Mouse (Mus musculus): ENCODE data around the gene 4930432M17Rik. TPM values are rescaled to one million over a fixed set of nuclear protein-coding genes. Genes with fewer than 3 reads are reported as not detected.

The 4930432M17Rik gene
- total RNA-seq, 4 experiments from 2014 or later: not detected

DNA sequence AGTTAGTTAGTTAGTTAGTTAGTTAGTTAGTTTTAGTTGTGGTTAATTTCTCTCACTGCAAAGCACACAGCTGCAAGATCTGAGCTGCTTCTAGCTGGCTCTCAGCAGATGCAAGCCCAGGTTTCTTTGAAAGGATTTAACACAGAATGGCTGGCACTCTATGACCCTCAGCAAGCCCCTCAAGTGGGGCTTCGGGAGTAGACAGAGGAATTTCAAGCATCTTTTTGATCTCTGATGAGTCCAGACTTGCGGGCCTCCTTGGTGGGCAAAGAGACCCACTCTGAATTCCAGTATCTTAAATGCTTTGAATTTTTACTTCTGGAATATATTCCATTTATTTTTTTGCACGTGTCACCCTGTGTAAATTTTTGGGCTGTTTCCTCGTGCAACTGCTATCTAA is 8.4 kb downstream of the 4930432M17Rik start:
- no peak for DNase-seq

DNA sequence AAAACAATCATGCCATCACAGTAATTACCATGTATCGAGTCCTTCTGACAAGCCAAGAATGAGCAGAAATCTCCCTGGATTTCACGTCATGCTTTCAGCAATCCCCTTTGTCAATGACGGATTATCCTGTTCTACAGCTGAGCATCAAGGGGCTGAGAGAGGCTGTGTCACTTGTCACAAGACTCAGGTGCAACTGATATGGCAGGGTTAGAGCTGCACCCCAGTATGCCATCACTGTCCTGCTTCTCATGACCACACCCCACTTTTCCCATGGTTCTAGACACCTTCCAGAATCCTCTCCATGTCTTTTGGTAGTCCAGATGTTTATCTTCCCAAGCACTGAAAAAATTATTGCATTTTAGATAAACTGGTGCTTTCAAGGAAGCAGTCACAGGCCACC is 8.9 kb downstream of the 4930432M17Rik start:
- DNase-seq: no peak

DNA sequence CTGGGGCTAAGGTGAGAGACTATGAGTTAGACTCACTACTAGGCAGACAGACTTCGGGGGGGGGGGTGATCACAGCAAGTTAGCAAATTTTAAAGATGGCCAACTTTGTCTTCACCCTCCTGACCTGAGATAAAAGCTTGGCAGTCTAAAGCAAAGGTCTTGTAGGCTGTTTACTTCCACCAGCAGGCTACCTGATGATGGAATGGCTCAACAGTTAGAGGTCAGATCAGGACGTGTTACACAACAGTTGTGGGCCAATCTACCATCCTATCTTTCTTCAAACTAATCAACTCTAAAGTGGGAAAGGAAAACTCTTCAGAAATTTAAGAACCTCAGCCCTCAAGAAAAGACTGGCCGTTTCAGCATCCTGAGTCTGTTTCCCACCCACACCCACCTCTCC is 9.6 kb downstream of the 4930432M17Rik start:
- DNase-seq: no peak

DNA sequence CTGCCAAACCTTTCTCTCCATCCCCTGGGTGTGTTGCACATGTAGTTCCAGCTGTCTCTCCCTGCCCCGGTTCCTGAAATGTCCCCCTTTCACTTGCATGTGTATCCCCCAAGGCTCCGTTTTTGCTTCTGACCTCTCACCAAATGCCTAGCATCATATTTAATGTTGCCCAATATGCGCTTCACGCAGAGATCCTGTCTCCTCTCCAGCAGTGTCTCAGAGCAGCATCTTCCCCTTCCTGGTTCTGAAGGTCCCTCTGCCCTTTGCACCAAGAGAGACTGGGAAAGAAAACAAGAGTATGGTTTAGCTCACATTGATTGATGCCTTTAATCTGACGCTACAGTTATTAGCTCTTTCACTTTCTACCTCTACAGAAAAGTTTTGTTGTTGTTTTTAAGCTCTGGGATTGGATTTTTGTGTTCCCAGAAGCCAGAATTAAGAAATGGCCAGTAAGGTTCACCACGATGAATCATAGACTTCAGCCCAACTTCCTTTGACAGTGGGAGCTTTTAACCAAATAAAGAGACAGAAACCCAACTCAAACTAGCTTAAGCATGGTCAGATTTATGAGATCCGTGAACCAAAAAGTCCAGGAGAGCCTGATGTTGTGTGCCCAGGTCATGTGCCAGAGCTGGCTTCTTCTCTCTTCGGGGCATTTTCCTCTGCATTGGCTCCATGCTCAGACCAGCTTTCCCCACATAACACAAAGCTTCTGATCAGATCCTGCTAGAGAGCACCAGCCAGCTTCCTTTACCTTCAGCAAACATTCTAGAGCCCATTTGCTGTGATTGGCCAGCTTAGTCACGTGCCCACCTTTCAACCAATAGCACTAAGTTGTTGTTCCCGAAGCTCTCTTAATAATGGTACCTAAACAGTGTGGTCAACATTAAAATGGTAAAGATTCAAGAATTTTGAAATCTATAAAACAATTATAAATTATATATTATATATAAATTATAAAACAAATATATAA is 12.2 kb downstream of the 4930432M17Rik start:
- DNase-seq: no peak

DNA sequence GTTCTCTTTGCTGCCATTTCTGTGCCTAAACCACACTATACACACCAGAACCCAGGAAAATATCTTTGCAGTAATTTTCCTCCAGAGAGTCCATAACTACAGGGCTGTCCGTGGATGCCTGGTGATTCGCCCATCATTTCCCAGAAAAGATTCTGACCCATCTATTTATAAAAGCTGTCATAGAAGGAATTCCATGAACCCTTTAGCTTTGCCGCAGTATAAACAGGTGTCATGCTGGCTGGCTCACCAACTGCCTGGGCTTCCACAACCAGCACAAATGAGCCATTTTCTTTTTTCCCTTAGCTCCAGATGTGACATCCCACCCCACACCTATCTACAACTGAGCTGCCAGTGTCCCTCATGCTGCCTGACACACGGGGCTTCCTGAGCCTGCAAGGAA is 14.0 kb downstream of the 4930432M17Rik start:
- no peak for DNase-seq

DNA sequence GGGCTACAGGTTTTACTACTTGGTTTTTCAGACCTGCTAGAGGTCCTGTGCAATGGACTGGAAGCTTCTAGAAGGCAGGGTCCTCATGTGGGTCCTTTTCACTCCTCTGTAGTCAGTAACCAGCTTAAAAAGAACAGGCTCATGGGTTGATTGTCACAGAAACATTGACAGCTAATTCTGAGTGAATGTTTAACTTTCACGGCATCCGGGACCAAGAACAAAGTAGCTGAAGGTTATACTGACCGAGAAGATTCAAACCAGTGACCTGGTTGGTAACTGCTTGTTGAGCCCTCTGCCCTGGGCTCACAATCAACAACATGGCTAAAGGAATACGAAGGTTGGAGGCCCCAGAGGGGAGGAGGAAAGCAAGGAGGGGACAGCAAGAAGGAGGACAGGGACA is 14.4 kb downstream of the 4930432M17Rik start:
- DNase-seq: no peak

DNA sequence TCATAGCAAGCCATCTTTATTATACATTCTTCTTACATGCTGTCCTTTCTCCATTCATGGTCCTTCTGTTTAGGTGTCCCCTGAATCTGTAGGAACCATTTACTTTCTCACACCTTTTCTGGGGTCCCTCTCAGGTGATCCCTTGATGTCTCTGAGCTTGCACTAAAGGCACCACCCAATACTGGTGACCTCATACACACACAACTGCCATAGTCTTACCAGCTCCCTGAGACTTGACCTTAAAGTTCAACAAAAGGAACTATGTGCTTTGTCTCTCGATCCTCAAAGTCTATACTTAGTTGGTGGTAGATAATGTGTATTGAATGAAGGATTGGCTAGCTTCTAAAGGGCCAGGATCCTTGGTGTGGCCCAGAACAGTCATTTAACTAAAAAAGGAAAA is 15.4 kb downstream of the 4930432M17Rik start:
- no peak for DNase-seq

DNA sequence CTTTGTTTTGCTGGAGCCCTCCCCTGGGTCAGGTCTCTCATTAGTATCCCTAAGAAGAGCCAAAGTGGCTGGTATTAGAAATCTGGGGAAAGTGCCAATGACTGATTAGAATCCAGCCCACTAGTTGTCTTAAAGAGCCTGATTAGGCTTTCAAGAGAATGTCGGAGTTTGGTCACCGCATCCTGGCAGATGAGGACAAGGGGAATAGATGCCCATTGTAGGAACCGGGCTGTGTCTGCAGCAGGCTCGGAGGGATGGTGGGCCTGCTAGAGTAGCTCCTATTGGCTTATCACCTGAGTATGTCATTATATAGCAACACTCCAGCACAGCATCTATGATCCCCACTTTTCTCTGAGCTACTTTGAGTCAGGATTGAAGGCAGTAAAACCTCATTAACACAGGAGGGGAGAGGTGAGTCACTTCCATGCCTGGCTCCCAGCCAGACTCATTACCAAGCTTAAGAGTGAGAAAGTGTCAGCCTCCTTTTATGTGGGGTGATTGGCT is 15.9 kb downstream of the 4930432M17Rik start:
- DNase-seq: no peak

DNA sequence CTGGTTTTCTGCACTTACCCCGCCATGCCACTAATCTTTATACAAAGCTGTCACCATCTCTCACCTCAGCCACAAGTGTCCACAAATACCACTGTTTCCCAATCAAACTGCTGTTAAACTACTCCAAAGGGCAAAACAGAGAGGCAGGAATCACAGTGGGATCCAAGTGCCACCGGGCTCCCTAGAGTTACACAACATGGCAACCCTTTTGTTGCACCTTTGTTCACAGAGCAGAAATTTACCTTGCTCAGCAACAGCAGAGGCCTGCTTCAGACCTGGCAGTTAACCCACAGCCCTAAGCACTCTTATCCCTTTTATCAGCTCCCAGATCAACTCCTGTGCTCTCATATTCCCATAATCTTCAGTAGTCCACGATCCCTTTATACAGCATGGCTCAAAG is 17.2 kb downstream of the 4930432M17Rik start:
- DNase-seq: no peak

DNA sequence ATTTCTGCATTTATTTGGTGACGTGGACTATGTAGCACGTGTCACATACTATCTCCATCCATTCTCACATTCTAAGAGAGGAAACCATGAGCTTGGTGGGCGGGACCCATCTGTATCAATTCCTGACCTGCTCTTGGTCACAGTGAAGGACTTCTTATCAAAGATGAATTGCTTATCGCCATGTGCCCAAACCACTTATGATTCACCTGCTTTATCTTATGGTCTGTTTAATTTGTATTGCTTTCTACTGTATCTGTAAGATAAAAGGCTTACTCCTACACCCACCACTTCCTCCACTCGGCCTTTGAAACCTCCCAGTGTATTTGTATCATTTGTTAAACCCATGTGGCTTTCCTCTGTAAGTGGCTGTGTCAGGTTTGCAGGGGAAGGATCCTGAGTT is 18.5 kb downstream of the 4930432M17Rik start:
- DNase-seq: no peak

DNA sequence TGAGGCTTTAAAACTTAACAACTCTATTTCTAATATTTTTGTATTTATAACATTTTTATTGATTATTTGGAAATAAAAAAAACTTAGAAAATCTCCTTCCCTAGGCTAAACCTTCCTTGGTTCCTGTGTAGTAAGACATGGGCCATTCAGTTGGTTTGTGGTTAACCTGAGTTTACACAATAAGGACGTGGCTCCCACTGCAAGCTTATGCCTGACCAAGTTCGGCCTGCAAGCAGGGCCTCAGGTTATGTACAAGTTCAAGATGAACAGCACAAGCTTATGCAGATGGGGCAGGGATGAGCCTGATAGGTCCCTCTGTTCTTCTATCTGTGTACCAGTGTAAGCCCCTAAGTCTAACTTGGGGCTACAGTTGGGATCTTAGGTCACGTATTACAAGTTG is 19.1 kb downstream of the 4930432M17Rik start:
- DNase-seq: no peak

DNA sequence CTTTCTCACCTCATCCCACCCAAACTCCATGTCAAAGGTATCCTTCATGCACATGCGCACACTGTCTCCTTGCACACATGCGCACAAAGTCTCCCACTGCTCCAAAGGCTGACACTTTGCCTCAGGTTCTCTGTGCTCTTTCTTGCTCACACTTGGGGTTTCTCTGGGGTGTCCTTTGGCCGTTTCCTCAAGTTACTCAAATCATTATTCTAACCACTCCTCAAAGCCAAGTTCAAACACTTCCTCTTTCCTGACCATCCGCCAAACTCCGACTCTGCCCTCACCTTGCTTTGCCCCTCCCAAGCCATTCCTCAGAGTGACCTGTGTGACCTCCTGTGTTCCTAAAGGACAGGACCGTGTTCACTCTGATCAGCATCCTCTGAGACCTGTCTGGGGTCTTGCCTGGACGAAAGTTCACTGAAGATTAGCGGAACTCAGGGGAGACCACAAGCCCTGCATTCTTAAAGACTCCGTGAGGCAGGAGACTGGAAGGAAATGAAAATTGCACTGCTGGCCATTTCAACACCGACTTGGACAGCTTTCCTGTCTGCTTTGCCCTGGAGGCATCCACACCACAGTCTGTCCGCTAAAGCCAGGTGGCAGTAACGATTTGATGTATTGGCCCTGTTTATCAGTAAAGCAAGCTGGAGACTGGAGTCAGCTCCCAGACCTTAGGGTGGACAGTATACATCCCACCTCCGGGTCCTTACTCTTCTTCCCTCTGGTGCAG is 22.6 kb downstream of the 4930432M17Rik start:
- DNase-seq: no peak

DNA sequence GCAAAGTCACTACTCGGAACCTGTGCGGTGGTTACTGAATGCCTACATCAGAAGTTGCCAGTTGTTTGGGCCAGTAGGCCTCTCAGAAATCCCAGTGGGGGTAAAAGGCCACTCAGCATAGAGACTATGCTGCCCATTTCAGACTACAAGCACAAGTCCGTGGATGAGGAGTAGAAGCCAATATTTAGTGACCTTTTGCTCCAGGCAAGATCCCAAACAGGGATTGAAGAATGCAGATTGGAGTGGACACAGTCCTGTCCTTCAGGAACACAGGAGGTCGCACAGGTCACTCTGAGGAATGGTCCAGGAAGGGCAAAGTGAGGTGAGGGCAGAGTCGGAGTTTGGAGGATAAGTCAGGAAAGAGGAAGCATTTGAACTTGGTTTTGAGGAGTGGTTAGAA is 23.2 kb downstream of the 4930432M17Rik start:
- no peak for DNase-seq

DNA sequence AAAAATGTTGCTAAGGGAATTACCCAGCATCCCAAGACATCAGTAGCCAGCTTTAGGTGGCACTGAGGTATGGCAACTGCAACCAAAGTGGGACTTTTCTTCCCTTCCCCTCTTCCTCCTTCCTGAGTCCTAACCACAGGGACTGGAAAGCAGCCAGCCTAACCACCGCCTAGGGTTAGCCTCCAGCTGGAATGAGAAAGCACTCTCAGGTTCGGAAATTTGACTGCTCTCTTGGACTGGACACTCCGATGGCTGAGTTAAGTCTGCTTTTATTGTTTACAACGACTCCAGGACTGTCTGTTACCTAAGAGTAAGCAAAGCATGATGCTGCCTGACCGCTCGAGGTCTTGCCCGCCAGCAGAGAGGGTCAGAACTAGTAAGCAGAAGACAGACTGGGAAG is 26.6 kb downstream of the 4930432M17Rik start:
- no peak for DNase-seq

DNA sequence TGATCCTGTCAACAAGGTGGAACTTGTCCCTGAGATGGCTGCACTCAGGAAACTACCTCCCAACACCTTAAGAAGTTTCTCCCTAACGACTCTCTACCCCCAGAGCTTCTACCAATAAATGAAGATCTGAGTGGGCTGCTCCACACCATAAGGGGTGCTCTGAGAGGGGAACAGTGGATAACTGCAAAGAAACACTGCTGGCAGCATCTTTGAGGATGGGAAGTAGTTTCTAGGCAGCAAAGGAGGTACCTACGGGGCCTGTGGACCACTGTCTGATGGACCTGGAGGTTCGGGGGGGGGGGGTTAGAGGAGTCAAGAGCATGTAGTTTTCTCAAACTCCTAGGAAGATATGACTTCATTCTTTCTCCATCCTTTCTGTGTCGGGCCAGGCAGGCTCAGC is 28.8 kb downstream of the 4930432M17Rik start:
- no peak for DNase-seq

DNA sequence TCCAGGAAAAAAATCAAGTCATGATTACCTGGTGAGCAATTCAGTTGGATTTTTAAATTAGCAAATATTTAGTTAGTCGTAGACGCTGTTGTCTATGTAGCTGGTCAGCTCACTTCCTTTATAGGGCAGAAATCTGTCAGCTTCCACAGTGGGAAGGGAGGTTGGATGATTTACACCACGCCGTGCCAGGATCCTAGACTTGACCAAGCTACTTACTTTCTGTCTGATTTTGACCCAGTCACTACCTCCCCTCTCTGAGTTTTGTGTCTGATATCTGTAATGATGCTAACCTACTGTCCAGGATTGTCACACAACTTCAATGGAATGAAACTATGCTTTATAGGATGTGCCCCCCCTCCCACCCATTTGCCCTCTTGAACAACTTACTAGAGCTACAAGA is 29.3 kb downstream of the 4930432M17Rik start:
- DNase-seq: no peak

DNA sequence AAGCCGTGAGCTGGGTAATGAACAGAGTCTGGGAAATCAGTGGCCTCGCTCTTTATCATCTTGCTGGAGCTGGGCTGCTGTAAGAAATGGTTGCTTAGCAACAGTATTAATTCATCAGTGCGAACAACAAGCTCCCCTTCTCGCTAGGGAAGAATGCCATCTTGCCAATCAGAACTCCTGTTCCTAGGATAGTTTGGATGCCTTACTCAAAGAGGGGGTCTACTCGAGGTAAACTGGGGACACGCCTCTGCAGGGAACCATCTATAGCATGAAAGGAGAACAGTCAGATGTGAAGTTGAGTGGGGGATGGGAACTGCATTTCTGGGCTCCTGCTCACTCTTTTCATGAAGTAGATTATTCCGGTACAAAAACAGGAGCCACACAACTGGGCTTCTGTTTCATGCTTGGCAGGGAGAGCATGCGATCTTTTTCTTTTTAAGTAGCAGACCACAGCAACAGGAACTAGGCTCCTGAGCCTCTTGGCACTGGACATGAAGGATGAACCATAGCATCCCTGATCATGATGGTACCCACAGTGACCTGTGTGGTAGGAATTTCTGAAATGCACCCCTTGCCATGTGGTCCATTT is 29.9 kb downstream of the 4930432M17Rik start:
- DNase-seq: no peak

DNA sequence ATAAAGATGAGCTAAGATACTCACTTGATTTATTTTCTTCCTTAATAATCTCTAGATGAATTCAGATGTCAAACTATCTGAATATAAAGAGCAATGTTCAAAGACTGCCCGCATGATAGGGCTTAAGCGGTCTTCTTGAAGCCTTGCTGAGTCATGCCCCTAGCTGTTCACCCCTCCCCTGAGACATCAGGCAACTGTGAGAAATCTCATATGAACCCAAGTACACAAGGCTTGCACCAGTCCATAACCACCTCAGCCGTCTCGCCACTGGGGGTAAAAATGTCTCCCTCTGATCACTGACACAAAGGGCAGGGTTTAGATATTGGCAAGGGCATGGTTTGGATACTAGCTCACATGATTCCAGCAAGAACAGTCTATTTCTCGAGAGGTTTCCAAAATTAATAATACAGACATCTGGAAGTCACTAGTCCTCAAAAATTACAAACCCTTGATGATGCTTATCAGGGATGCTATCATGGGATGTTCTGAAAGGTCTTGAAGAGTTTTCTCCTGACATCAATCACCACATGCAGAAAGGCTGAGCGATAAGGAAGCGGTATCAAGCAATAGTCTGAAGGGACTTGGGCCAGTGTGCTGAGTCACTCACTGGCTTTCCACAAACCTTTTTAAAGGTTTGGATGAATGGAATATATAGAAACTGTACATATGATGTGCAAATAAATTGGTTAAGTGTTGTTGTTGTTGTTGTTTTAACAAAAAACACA is 32.8 kb downstream of the 4930432M17Rik start:
- no peak for DNase-seq

DNA sequence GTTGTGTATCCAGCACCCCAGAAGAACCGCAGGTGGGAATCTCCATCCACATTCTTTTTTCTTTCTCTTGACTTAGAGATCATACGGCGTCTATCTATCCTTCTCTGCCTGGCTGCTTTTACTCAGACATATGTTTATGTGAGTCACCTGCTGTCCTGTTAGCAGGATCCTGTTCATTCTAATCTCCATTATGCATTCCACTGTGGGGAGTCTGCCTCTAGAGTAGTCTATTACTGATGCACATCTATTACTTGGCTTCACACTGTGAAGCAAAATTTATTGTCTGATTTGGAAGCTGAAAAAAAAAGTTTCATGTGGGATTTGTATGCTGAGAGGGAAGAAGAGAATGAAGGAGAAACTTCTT is 33.3 kb downstream of the 4930432M17Rik start:
- DNase-seq: no peak

DNA sequence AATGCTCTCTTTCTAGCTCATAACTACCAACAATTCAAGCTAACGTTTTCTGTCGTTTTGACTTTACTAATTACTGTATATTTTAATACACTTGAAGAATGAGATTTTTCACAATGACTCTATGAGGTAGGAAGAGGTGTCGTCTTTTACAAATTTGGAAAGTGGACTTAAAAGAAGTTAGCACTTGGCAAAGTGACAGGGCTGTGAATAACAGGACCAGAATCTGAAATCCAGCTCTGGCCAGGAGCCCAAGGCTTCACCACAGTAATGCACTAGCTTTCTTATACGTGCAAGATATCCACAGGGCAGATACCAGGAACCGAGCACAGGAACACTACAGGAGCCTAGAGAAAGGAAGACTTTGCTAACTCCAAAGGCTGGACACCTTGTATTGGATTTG is 35.5 kb downstream of the 4930432M17Rik start:
- no peak for DNase-seq

DNA sequence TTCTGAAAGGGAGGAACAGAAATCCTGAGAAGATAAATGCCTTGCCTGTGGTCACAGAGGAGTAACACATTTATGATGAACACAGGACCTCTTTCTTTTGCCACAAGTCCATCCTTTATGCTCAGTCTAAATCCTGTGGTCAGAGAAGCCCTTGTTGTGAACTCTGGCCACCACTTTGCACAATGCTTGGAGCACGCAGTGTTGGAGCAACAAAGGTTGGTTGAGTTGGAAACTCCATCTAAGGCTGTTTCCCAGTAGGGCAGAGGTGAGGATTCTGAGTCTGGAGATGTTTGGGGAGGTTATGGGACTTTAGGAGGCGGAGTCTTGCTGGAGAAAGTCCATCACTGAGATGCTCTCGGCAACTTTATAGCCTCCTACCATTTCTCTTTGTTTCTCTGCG is 36.5 kb downstream of the 4930432M17Rik start:
- DNase-seq: no peak

DNA sequence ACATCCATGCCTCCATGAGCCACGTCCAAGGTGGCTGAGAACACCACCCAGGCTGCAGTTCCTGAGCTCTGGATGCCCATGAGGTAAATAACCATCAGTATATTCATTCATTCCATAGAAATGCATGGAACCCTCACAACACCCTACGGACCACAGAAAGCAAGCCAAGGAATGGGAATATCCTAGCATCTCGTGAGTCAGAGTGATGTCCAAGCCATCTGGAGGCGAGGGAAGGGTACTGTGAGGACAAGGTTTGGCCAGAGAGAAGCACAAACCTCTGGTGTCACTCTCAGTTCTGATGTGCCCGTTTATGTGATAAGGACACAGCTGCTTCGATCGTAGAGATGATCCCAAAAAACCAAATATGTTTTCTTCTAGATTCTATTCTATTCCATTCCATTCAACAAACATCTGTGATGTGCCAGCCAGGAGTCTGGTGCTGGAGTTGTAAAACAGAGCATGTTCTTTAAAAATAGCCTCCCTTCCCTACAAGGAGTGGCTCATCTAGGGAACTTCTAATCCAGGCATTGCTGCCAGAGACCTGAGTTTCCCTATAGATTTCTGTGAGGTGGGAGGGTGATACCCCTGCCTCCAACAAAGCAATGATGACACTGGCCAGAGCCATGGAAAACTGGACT is 40.5 kb downstream of the 4930432M17Rik start:
- no peak for DNase-seq

Measured in adrenal gland, adult 8-10 months (tissue).